Mouse (Mus musculus): Measurements from ENCODE around the gene Ltbp1. TPM values are rescaled to one million over a fixed set of nuclear protein-coding genes. Genes with fewer than 3 reads are reported as not detected.

Gene Ltbp1
- polyA plus RNA-seq, 1 experiment from 2014 or later, result 2.6 TPM

DNA sequence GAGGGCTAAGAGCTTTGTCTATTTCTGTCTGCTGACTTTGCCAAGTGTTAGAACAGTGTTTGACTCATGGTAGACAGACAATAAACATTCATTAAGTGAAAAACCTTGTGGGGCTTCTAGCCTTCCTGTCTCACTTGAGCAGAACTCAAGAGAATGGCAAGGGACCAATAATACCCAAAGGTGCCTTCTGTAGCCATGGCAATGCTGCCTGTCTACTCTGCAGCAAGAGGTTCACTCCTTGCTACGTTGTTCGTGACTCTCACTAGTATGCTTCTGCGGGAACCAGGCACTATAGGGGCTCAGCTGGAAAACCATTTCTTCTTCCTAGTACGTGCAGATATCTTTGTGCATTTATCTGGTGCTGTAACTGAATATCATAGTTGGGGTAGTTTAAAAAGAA is 205.2 kb downstream of the Ltbp1 start:
- WGBS, result 91% methylated on average over 4 of the region's 4 CpGs
- no peaks in the 10 kb centered on the region for H3K4me1 ChIP-seq (replicated peaks; ENCODE audit: control insufficient read depth, insufficient read depth, low read length)
- DNase-seq (ENCODE audit: low spot score), result no peak
- no peaks in the 10 kb centered on the region for H3K36me3 ChIP-seq (replicated peaks; ENCODE audit: control insufficient read depth, insufficient read depth)
- H3K27ac ChIP-seq, result no peak overlapping the region
- no peak for ATAC-seq (ENCODE audit: low FRiP score)
- no peak overlapping the region for H3K4me3 ChIP-seq (replicated peaks; ENCODE audit: low read length)
- H3K9ac ChIP-seq, result no peak overlapping the region
- H3K9me3 ChIP-seq (ENCODE audit: control insufficient read depth, low read length), result no peaks in the 10 kb centered on the region
- no peak overlapping the region for H3K4me2 ChIP-seq (replicated peaks)
- no peaks in the 10 kb centered on the region for H3K27me3 ChIP-seq (ENCODE audit: control insufficient read depth, insufficient read depth, low read length)

DNA sequence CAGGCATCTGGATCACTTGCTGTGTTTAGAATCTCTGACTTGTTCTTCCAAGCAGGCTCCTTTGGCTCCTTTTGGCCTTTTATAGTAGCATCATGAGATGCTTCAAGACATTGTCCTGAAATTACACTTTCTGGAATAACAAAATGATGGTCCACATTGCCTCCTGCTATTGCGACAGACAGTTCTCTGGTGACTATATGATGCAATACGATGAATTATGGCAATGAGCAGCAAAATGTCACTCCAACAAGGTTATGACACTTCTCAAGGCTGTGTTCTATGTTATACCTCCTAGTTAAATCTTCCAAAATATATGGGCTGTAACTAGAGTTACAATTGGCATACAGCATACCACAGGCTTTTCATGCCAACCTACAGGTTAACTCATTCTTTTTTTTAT is 211.0 kb downstream of the Ltbp1 start:
- DNase-seq (ENCODE audit: low spot score) (no peak), ATAC-seq (ENCODE audit: low FRiP score) (no peak)
- Histone ChIP-seq H3K9me3 (ENCODE audit: control insufficient read depth, low read length) (no peaks in the 10 kb centered on the region), H3K27me3 (ENCODE audit: control insufficient read depth, insufficient read depth, low read length) (no peaks in the 10 kb centered on the region), H3K4me2 (replicated peaks) (no peak overlapping the region), H3K27ac (no peak overlapping the region), H3K36me3 (replicated peaks; ENCODE audit: control insufficient read depth, insufficient read depth) (no peaks in the 10 kb centered on the region), H3K4me3 (replicated peaks; ENCODE audit: low read length) (no peak overlapping the region), H3K9ac (no peak overlapping the region), H3K4me1 (replicated peaks; ENCODE audit: control insufficient read depth, insufficient read depth, low read length) (no peaks in the 10 kb centered on the region)
- WGBS, result 97% methylated on average over 2 of the region's 2 CpGs

DNA sequence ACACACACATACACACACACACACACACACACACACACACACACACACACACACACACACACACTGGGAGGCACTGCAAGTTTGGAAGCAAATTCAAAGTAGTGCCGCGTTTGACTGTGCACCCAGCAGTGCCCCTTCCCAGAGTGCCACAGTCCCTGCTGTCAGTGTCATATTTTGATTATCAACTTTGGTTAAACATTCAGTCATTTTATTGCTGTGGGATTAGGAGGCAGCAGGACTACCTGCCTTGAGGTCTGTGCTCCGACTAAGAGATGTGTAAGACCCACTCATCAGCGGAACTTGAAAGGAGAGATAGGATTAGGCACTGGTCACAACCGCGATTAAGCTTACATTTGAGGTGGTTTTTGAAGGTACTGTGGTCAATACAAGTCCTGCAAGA is 213.3 kb downstream of the Ltbp1 start:
- no peak for ATAC-seq (ENCODE audit: low FRiP score)
- 93% methylated on average over 6 of the region's 6 CpGs for WGBS

DNA sequence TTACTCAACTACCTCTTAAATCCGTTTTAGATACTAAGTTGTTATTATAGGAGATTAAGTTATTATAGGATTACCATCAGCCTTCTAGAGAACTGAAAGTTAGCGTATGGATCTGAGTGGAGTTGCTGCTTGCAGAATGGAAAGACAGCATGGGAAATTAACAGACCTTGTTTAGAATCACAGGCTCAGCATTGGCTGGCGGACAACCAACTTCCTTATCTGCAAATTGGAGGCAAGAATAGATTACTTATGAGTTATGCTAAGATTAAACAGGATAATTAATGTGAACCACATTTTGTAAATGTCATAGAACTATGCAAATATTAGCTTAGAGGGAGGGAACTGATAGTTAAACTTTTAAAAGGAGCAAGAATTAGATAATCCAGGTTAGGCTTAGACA is 223.0 kb downstream of the Ltbp1 start:
- Histone ChIP-seq H3K4me1 (replicated peaks; ENCODE audit: control insufficient read depth, insufficient read depth, low read length) (no peaks in the 10 kb centered on the region), H3K4me2 (replicated peaks) (no peak overlapping the region), H3K9ac (no peak overlapping the region), H3K36me3 (replicated peaks; ENCODE audit: control insufficient read depth, insufficient read depth) (no peaks in the 10 kb centered on the region), H3K27me3 (ENCODE audit: control insufficient read depth, insufficient read depth, low read length) (no peaks in the 10 kb centered on the region), H3K4me3 (replicated peaks; ENCODE audit: low read length) (no peak overlapping the region), H3K27ac (no peak overlapping the region), H3K9me3 (ENCODE audit: control insufficient read depth, low read length) (no peaks in the 10 kb centered on the region)
- no peak for ATAC-seq (ENCODE audit: low FRiP score)
- WGBS, result 91% methylated on average over 3 of the region's 3 CpGs
- DNase-seq (ENCODE audit: low spot score), result no peak

More for the DNA sequence above, 213.3 kb downstream of the Ltbp1 start:
- Histone ChIP-seq H3K27me3 (ENCODE audit: control insufficient read depth, insufficient read depth, low read length) (no peaks in the 10 kb centered on the region), H3K4me1 (replicated peaks; ENCODE audit: control insufficient read depth, insufficient read depth, low read length) (no peaks in the 10 kb centered on the region), H3K9me3 (ENCODE audit: control insufficient read depth, low read length) (no peaks in the 10 kb centered on the region), H3K9ac (no peak overlapping the region), H3K4me3 (replicated peaks; ENCODE audit: low read length) (no peak overlapping the region), H3K27ac (no peak overlapping the region), H3K36me3 (replicated peaks; ENCODE audit: control insufficient read depth, insufficient read depth) (no peaks in the 10 kb centered on the region), H3K4me2 (replicated peaks) (no peak overlapping the region)
- DNase-seq (ENCODE audit: low spot score), result no peak

DNA sequence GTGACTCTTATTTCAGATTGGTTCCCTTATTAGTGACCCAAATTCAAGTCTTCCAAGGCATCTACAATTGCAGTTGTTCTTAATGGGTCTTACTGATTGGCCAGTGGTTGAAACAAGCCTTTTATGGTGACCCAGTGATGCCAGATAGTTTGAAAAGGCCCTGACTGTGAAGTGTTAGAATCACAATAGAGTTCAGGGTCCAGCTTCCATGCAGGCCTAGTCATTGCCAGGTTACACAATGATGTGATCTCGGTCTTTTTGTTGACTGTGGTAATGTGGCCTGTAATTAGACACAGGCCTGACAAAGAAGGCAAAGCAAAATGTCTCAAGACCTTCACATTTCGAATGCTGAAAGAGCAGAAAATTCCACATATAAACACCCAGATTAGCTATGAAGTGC is 227.8 kb downstream of the Ltbp1 start:
- Histone ChIP-seq H3K36me3 (replicated peaks; ENCODE audit: control insufficient read depth, insufficient read depth) (no peaks in the 10 kb centered on the region), H3K27ac (no peak overlapping the region), H3K27me3 (ENCODE audit: control insufficient read depth, insufficient read depth, low read length) (no peaks in the 10 kb centered on the region), H3K4me1 (replicated peaks; ENCODE audit: control insufficient read depth, insufficient read depth, low read length) (no peaks in the 10 kb centered on the region), H3K4me2 (replicated peaks) (no peak overlapping the region), H3K9ac (no peak overlapping the region), H3K9me3 (ENCODE audit: control insufficient read depth, low read length) (no peaks in the 10 kb centered on the region), H3K4me3 (replicated peaks; ENCODE audit: low read length) (no peak overlapping the region)
- ATAC-seq (ENCODE audit: low FRiP score) (no peak), DNase-seq (ENCODE audit: low spot score) (no peak)
- 11% methylated on average over 2 of the region's 2 CpGs for WGBS

DNA sequence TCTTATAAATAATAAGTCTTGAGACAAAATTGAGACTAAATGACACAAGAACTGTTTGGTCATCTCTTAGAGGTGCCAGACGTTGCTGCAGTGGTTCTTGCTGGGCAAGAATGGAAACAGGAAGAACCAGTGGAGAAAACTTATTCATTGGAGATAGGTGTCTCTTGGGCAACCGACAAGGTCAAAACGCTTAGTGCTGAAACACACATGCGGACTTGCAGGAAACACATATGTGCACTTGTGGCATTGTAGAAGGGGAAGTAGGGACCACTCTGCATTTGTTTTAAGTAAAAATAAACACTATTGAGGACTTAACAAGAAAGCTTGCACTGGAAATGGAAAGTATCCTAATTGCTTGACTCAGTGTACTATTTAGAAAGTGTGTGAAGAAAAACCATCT is 228.6 kb downstream of the Ltbp1 start:
- Histone ChIP-seq H3K27me3 (ENCODE audit: control insufficient read depth, insufficient read depth, low read length) (no peaks in the 10 kb centered on the region), H3K9ac (no peak overlapping the region), H3K9me3 (ENCODE audit: control insufficient read depth, low read length) (no peaks in the 10 kb centered on the region), H3K27ac (no peak overlapping the region), H3K36me3 (replicated peaks; ENCODE audit: control insufficient read depth, insufficient read depth) (no peaks in the 10 kb centered on the region), H3K4me2 (replicated peaks) (no peak overlapping the region), H3K4me3 (replicated peaks; ENCODE audit: low read length) (no peak overlapping the region), H3K4me1 (replicated peaks; ENCODE audit: control insufficient read depth, insufficient read depth, low read length) (no peaks in the 10 kb centered on the region)
- 88% methylated on average over 4 of the region's 4 CpGs for WGBS
- no peak for DNase-seq (ENCODE audit: low spot score)
- ATAC-seq (ENCODE audit: low FRiP score), result no peak

DNA sequence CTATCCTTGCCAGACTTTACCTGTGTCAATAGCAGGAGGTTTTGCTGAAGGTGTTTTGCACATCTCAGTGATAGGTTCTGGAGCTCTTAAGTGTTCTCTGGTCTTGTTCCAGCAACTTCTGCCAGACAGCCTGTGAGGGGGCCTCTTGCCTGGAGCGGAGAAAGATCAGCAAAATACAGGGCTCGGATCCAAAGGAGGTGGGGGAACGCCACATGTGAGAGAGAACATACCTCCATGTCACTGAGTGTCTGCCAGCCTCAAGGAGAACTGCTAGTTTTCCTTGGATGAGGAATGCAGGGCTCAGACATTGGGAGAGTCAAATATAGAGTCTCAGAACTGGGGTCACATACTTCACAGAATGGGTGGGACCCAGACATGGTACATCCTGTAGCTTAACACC is 230.4 kb downstream of the Ltbp1 start:
- WGBS, result 84% methylated on average over 3 of the region's 3 CpGs
- no peak overlapping the region for H3K4me2 ChIP-seq (replicated peaks)
- H3K4me1 ChIP-seq (replicated peaks; ENCODE audit: control insufficient read depth, insufficient read depth, low read length), result no peaks in the 10 kb centered on the region
- no peaks in the 10 kb centered on the region for H3K36me3 ChIP-seq (replicated peaks; ENCODE audit: control insufficient read depth, insufficient read depth)
- H3K9me3 ChIP-seq (ENCODE audit: control insufficient read depth, low read length), result no peaks in the 10 kb centered on the region
- no peaks in the 10 kb centered on the region for H3K27me3 ChIP-seq (ENCODE audit: control insufficient read depth, insufficient read depth, low read length)
- DNase-seq (ENCODE audit: low spot score) (no peak), ATAC-seq (ENCODE audit: low FRiP score) (no peak)
- no peak overlapping the region for H3K9ac ChIP-seq
- H3K27ac ChIP-seq, result no peak overlapping the region
- H3K4me3 ChIP-seq (replicated peaks; ENCODE audit: low read length), result no peak overlapping the region

DNA sequence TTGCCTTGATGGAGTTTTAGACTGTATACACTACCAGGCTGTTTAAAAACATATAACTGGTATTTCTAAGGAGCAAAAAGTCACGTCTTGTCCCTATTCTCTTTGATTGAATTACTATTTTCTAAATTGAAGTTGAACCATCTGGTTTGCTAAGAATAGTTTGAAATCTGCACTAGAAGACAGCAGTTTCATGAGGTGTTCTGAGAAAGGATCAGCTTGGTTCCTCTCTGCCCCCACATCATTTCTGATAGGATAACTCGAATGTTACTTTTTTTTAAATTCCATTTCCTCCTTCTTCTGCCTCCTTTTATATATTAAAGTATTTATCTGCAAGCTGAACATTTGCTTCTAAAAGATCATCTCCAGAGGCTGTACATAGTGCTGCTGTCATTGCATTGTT is 231.2 kb downstream of the Ltbp1 start:
- Histone ChIP-seq H3K4me3 (replicated peaks; ENCODE audit: low read length) (no peak overlapping the region), H3K4me2 (replicated peaks) (no peak overlapping the region), H3K27me3 (ENCODE audit: control insufficient read depth, insufficient read depth, low read length) (no peaks in the 10 kb centered on the region), H3K36me3 (replicated peaks; ENCODE audit: control insufficient read depth, insufficient read depth) (no peaks in the 10 kb centered on the region), H3K27ac (no peak overlapping the region), H3K9me3 (ENCODE audit: control insufficient read depth, low read length) (no peaks in the 10 kb centered on the region), H3K4me1 (replicated peaks; ENCODE audit: control insufficient read depth, insufficient read depth, low read length) (no peaks in the 10 kb centered on the region), H3K9ac (no peak overlapping the region)
- DNase-seq (ENCODE audit: low spot score) (no peak), ATAC-seq (ENCODE audit: low FRiP score) (no peak)
- WGBS, result 95% methylated on average over 2 of the region's 2 CpGs

DNA sequence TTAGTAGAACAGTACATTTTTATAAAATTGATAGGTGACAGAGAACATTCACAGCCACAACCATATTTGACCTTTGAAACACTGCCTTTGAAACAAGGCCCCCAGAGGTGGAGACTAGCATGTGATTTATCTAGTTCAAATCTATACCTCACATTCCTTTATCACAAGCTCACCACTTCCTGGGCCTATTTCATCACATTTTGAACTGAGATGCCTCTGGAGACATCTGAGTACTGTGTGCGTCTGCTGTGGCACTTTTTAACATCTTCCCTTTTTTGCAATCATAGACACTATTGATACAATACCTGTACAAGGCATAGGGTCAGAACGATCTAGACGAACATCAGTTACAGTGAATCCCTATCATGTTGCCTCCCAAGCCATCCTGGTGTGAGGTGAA is 232.1 kb downstream of the Ltbp1 start:
- Histone ChIP-seq H3K27ac (no peak overlapping the region), H3K36me3 (replicated peaks; ENCODE audit: control insufficient read depth, insufficient read depth) (no peaks in the 10 kb centered on the region), H3K27me3 (ENCODE audit: control insufficient read depth, insufficient read depth, low read length) (no peaks in the 10 kb centered on the region), H3K4me3 (replicated peaks; ENCODE audit: low read length) (no peak overlapping the region), H3K4me1 (replicated peaks; ENCODE audit: control insufficient read depth, insufficient read depth, low read length) (no peaks in the 10 kb centered on the region), H3K4me2 (replicated peaks) (no peak overlapping the region), H3K9ac (no peak overlapping the region), H3K9me3 (ENCODE audit: control insufficient read depth, low read length) (no peaks in the 10 kb centered on the region)
- DNase-seq (ENCODE audit: low spot score), result no peak
- ATAC-seq (ENCODE audit: low FRiP score), result no peak
- WGBS, result 92% methylated on average over 3 of the region's 3 CpGs

DNA sequence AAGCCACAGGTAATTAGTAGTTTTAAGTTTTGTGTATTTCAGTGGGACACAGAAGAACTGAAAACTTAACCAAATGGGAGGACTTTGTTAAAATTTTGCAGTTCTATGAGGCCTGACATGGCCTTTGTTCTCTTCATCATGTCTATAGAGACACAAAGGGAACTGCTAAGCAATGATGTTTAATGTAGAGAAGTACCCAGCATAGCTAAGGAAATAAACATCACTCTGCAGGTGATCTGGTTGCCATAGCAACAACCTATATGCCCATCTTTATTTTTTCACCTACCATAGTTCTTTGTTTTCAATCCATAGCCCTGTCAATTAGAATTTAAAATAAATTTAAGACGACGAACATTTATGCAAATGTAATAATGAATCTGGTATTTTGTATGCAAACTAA is 233.3 kb downstream of the Ltbp1 start:
- H3K27me3 ChIP-seq (ENCODE audit: control insufficient read depth, insufficient read depth, low read length), result no peaks in the 10 kb centered on the region
- DNase-seq (ENCODE audit: low spot score), result no peak
- ATAC-seq (ENCODE audit: low FRiP score), result no peak
- 73% methylated on average over 2 of the region's 2 CpGs for WGBS
- no peak overlapping the region for H3K27ac ChIP-seq
- H3K9me3 ChIP-seq (ENCODE audit: control insufficient read depth, low read length), result no peaks in the 10 kb centered on the region
- no peak overlapping the region for H3K9ac ChIP-seq
- H3K4me3 ChIP-seq (replicated peaks; ENCODE audit: low read length), result no peak overlapping the region
- no peaks in the 10 kb centered on the region for H3K36me3 ChIP-seq (replicated peaks; ENCODE audit: control insufficient read depth, insufficient read depth)
- H3K4me2 ChIP-seq (replicated peaks), result no peak overlapping the region
- H3K4me1 ChIP-seq (replicated peaks; ENCODE audit: control insufficient read depth, insufficient read depth, low read length), result no peaks in the 10 kb centered on the region
